Mouse (Mus musculus) intestine, embryonic 14.5 days (tissue): ENCODE measurements around the gene Unc13d. TPM values are rescaled to one million over a fixed set of nuclear protein-coding genes. Genes with fewer than 3 reads are reported as not detected.

Source experiments
- polyA plus RNA-seq: library from polyadenylated mRNA; unstranded; fragments of >200 nt; fragmentation: Nextera tagmentation; extraction: Ambion mirVana; gene quantifications from 2 replicates; pipeline ENCODE4 v1.2.1, GENCODE M21; 2014

Gene Unc13d
- polyA plus RNA-seq, 1 experiment from 2014 or later, result 3.5 TPM

Other genes with a start within 250 kb of the Unc13d start
- gene Myo15b, start 219.6 kb downstream of the Unc13d start, polyA plus RNA-seq, result 32.9 and 44.8 TPM in 2 replicates
- gene Smim5, start 178.0 kb downstream of the Unc13d start, polyA plus RNA-seq, result 1.1 and 2.5 TPM in 2 replicates
- 16.9 and 24.5 TPM in 2 replicates for gene Smim6, start 165.9 kb downstream of the Unc13d start, polyA plus RNA-seq
- 37.3 and 38.6 TPM in 2 replicates for gene Sap30bp, start 144.7 kb downstream of the Unc13d start, polyA plus RNA-seq
- 18.5 and 20.7 TPM in 2 replicates for gene Recql5, start 144.5 kb downstream of the Unc13d start, polyA plus RNA-seq
- 4.8 and 5.5 TPM in 2 replicates for gene Itgb4, start 103.3 kb downstream of the Unc13d start, polyA plus RNA-seq
- gene Galk1, start 65.2 kb downstream of the Unc13d start, polyA plus RNA-seq, result 235 and 236 TPM in 2 replicates
- gene H3f3b, start 50.0 kb downstream of the Unc13d start, polyA plus RNA-seq, result 1,654 and 1,734 TPM in 2 replicates
- 29.8 and 34.5 TPM in 2 replicates for gene Unk, start 47.6 kb downstream of the Unc13d start, polyA plus RNA-seq
- 78.0 and 85.0 TPM in 2 replicates for gene Wbp2, start 9.0 kb upstream of the Unc13d start, polyA plus RNA-seq
- gene Trim47, start 49.2 kb upstream of the Unc13d start, polyA plus RNA-seq, result 10.8 and 13.1 TPM in 2 replicates
- gene Trim65, start 53.2 kb upstream of the Unc13d start, polyA plus RNA-seq, result 5.3 and 5.5 TPM in 2 replicates
- gene Mrpl38, start 60.9 kb upstream of the Unc13d start, polyA plus RNA-seq, result 111 and 113 TPM in 2 replicates
- 22.8 and 23.3 TPM in 2 replicates for gene Fbf1, start 90.2 kb upstream of the Unc13d start, polyA plus RNA-seq
- gene Ten1, start 120.9 kb upstream of the Unc13d start, polyA plus RNA-seq, result 88.8 and 93.2 TPM in 2 replicates
- 33.3 and 35.1 TPM in 2 replicates for gene Acox1, start 121.1 kb upstream of the Unc13d start, polyA plus RNA-seq
- gene Evpl, start 160.1 kb upstream of the Unc13d start, polyA plus RNA-seq, result 3.2 and 3.7 TPM in 2 replicates
- 78.1 and 83.2 TPM in 2 replicates for gene Srp68, start 196.3 kb upstream of the Unc13d start, polyA plus RNA-seq
- 0.11 and 0.15 TPM in 2 replicates for gene Galr2, start 203.0 kb upstream of the Unc13d start, polyA plus RNA-seq
- 63.8 TPM in 2 replicates for gene Exoc7, start 229.3 kb upstream of the Unc13d start, polyA plus RNA-seq